Mouse (Mus musculus) c-Kit-negative CD71-positive TER-119-positive erythroid progenitor cells, embryonic 14.5 days (primary cell): ENCODE measurements around the gene Angel1.

Experiments used
- DNase-seq: peaks from one replicate; pipeline ENCODE4 v3.0.0-alpha.2; 2013; ENCODE audit warnings: low read depth, low spot score

The Angel1 gene

GRCm38 (mm10) chr12:86702690-86703089 lies 23.6 kb downstream of the Angel1 start:
- DNase-seq: no peak

GRCm38 (mm10) chr12:86701491-86701890 lies 24.8 kb downstream of the Angel1 start:
- no peak for DNase-seq

- no peak for DNase-seq
Observed at GRCm38 (mm10) chr12:86700927-86701310, 25.3 kb downstream of the Angel1 start.

- DNase-seq: no peak
Observed at GRCm38 (mm10) chr12:86699965-86700926, 26.0 kb downstream of the Angel1 start.

GRCm38 (mm10) chr12:86698537-86698936 lies 27.7 kb downstream of the Angel1 start:
- no peak for DNase-seq

- no peak for DNase-seq
Observed at GRCm38 (mm10) chr12:86697996-86698395, 28.3 kb downstream of the Angel1 start.

GRCm38 (mm10) chr12:86694441-86694840 lies 31.8 kb downstream of the Angel1 start:
- DNase-seq: no peak

GRCm38 (mm10) chr12:86693389-86693788 lies 32.9 kb downstream of the Angel1 start:
- no peak for DNase-seq

- no peak for DNase-seq
Observed at GRCm38 (mm10) chr12:86692471-86693356, 33.5 kb downstream of the Angel1 start.

- DNase-seq: no peak
Observed at GRCm38 (mm10) chr12:86690700-86691485, 35.4 kb downstream of the Angel1 start.

GRCm38 (mm10) chr12:86688917-86689316 lies 37.3 kb downstream of the Angel1 start:
- no peak for DNase-seq

DNA sequence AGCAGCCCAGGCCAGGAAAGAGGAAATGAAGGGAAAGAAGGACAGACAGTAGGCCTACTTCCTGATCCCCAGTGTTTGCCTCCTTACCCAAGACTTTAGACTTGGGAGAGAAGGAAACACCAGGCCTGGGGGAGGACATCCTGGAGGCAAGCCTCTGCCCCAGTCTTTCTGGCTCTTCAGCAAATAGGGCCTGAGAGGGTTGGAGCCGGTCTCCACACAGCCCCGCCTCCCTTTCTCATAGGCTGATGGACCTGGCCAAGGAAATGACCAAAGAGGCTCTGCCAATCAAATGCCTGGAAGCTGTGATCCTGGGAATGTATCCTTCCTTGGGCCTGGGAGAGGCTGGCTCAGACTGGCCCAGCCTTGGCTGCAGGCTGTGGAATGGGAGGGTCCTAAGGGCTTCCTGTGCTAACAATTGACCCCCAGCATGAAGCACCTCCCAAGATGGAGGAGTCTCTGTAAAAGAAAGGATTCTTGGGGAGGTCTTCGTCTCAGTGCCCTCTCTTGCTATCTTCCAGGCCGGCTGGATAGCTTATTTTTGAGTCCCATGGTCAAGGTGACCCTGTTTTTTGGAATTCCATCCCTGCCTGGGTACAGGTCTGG lies 38.2 kb downstream of the Angel1 start:
- no peak for DNase-seq

DNA sequence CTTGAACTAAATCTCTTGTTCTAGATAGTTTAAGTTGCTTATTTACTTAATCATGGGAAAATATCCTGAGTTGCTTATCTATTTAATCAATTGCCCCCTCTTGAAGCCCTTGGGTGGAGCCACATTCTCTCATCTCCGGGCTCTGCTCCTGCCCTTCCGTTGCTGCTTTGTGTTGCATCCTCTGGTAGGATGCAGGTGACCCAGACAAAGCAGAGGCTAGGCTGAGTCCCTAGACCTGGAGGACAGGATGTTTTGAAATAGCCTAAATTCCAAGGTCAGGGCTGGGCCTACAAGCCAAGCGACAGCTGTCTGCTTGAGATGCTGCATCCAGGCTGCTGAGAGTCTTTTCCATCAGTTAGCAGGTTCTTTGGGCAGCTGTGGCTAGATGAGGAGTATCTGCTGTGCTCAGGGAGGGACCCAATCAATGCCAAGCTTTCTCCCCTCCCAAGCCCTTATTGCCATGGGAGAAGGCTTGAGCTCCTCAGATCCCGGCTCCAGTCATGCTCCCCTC lies 38.8 kb downstream of the Angel1 start:
- no peak for DNase-seq

- DNase-seq: no peak
Observed at GRCm38 (mm10) chr12:86686551-86687330, 39.5 kb downstream of the Angel1 start.

DNA sequence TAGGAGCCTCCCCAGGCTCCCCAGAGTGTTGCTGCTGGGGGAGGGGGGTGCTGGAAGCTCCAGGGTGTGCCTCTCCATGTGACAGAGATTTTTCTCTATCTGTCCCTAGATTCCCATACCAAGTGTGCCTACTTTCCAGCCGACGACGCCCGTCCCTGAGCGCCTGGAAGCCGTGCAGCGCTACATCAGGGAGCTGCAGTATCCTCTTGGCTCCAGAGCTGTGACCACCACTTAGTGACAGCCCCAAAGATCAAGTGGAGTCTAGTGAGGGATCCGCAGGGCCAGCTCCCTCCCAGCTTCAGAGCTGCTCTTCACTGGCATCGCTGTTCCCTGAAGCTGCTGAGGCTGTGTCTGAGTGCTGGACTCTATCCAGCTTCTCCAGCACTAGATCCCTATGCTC lies 41.0 kb downstream of the Angel1 start:
- DNase-seq: no peak

GRCm38 (mm10) chr12:86683698-86684097 lies 42.6 kb downstream of the Angel1 start:
- DNase-seq: no peak

GRCm38 (mm10) chr12:86682178-86682577 lies 44.1 kb downstream of the Angel1 start:
- DNase-seq: no peak

DNA sequence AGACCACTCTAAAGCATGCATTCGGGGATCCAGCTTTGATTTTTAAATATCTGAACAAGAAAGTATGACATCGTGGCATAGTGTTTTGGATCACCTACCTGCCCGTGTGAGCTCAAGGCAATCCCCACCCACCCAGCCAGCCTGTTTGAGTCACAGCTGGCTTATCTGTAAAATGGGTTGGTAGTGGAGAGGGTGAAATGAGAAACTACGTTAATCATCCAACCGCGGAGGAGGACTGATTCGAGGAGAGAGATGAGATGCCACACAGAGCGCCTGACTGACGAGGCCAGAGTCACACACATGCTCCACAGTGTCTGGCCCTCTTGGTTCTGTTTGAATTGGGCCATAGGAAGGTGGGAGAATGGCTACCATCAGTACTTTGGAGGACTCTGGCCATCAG lies 44.6 kb downstream of the Angel1 start:
- no peak for DNase-seq

DNA sequence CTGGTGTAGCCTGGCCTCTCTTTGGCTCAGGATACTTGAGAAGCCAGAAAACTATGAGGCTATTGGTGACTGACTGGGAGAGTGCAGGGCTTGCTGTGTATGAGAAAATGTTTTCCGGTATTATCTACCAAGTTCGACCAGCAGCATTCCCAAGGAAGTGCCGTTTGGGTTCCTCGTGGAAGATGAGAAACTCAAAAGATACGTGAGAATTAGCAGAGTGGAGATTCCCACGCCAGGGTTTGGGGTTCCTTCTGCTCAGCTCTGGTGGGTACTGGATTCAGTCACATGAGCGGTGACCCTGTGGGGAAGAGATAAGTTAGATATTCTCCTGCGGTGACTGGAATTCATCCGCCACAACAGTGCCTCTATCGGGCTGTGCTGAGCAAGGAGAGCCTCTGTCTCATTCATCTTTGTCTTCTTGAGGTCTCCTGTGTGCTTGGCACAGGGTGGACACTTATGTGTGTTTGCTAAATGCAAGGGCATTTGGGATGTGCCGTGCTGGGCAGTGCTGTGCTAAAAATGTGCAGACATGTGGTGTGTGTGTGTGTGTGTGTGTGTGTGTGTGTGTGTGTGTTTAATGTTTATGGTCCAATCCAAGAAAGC lies 45.6 kb downstream of the Angel1 start:
- DNase-seq: no peak

GRCm38 (mm10) chr12:86679991-86680491 lies 46.2 kb downstream of the Angel1 start:
- DNase-seq: no peak
